Mouse (Mus musculus): ENCODE measurements around the gene Atp11a.

Gene Atp11a

DNA sequence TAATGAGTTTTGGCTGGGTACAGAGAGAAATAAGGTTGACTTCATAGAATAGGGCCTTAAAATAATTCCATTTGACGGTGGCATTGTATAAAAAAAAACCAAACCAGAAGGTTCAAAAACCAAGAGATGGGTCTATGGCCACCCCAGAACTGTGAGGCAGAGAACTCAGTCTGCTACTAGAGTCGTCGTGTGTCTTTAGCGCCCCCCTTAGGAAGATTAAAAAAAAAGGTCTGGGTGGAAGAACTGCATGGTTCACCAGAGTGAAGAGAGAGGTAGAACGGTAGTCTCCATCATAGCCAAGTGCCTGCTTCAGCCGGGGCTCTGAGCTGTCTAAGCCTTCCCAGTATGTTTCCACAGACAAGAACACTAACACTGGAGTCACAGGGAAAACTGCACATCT lies 54.4 kb downstream of the Atp11a start:
- no peak for DNase-seq (ENCODE audit: low spot score)

DNA sequence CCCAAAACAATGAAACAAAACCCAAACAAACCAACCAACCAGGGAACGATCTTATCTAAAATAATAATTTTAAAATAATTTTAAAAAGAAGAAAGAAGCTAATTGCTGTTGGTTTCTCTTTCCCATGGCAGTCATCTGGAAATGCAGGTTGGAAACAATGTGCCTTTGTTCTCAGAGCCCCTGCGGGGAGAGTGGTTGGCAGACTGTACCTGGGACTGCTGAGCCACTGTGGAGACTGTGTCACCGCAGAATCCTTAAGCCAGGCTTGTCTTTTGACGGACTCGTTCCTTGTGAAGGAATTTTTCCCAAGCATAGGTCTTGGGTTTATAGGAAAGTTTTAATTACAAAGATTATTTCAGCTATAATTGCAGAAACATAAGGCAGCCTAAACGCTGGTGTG lies 59.6 kb downstream of the Atp11a start:
- no peak for DNase-seq (ENCODE audit: low spot score)

DNA sequence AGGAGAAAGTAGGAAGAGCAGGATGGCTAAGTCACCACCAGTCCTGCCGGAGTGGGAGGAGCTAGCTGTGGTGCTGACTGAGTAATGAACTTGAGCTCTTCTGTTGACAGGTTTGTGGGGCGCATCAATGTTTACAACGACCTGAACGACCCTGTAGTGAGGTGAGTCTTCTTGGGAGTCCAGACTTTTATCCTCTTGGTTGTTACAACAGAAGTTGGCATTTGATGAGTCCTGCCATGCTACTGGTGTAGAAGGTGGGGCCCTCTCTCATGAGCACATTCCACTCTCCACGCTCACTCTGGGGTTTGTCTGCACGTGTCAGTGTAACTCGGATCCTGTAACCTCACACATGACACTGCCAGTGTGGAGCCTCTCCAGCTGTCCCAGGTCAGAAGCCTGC lies 66.1 kb downstream of the Atp11a start:
- DNase-seq (ENCODE audit: low spot score), result no peak

DNA sequence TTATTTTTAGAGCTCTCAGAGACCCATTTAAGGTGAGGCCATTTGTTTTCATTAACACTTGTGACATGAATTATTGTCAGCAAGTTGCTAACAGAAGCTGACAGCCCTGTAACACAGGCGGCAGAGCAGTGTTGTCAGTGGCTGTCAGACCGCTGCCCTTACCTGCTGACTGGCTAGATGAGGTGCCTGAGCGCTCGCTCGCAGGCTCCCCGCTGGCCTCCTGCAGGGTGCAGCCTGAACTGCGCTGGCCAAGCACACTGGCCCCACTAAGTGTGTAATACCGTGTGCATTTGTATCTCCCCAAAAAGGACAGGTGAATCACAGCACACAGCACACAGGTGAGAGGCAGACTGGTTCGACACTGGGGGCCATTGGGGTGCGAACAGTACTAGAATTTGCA lies 67.7 kb downstream of the Atp11a start:
- no peak for DNase-seq (ENCODE audit: low spot score)

DNA sequence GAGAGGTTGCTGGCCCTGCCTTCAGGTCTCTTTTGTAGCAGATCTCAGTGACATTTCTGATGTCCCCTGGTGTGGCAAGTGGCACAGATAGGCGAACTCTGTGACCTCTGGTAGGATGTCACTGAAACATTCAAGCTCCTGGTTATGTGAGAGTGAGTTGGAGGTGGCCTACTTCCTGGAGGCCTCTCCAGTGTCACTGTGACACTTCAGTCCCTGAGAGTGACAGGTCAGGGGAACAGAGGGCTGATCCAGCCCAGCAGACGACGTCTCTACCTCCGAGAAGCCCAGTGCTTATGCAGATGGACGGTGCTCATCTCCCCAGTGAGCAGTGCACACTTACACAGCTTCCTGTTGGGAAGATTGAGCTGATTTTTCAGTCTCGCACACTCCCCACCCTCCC lies 68.4 kb downstream of the Atp11a start:
- no peak for DNase-seq (ENCODE audit: low spot score)

DNA sequence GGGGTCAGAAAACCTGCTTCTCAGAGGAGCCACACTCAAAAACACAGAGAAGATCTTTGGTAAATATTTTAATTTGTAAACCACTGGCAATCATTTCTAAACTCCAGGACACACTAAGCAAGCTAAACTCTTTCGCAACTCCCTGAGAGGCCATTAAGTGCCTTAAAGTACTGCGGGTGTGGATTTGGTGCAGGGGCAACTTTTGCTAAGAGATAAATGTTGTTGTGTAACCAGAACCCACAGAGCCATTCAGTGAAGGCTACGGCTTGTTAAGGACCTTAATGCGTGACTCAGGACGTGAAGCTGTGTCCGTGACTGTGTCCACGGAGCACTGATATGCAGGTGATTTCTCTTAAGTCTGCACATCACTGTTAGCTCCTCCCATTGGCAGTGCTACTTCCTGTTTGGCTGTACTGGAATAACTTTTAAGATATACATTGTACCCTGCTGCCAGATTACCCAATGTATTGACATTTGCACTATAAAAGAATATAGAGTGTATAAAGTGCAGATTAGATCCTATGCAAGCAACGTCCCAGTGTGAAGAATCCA lies 68.9 kb downstream of the Atp11a start:
- DNase-seq (ENCODE audit: low spot score), result no peak

DNA sequence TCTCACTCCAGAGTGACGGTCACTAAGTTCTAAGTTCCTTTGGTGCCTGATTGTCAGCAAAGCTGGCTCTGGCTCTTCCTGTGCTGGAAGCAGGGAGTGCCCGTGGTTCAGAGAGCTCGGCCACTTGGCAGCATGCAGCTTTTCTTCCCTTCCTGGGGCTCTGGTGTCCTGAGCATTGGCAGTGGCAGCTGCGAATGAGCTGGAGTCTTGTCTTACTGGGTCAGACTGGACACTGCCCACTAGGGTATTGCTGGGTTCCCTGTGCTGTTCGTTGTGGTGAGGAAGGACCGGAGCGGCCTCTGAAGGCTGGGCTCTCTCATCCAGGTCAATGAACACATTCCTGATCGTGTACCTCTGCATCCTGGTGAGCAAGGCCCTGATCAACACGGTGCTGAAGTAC lies 70.3 kb downstream of the Atp11a start:
- DNase-seq (ENCODE audit: low spot score), result no peak

DNA sequence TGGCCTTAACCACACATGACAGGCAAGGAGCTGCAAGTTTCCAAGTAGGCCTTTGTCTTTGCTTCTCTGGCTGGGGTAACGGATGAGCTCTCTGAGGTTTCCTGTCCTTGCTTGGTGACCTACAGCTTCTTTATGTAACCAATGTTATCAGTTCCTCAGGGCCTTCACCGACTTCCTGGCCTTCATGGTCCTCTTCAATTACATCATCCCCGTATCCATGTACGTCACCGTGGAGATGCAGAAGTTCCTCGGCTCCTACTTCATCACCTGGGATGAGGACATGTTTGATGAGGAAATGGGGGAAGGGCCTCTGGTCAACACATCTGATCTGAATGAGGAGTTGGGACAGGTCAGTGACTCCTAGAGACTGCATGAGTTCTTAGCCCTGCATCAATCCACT lies 71.5 kb downstream of the Atp11a start:
- no peak for DNase-seq (ENCODE audit: low spot score)

DNA sequence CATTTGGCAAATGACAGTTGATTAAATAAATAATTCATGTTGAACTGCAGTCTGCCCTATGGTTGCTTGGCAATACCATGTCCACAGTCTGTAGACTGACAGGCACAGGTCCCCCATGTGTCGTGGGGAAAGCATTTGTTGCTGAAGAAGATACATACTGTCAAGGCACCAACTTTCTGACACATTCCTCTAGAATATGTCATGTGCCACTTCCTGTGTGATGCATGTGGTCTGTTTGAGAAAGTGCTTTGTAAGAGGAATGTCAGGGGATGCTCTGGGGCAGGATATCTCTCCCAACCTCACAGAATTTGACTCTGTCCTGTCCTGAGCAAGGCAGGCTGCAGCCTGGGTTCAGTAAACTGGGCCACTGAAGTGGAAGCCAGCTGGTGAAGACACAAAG lies 72.6 kb downstream of the Atp11a start:
- DNase-seq (ENCODE audit: low spot score), result no peak

DNA sequence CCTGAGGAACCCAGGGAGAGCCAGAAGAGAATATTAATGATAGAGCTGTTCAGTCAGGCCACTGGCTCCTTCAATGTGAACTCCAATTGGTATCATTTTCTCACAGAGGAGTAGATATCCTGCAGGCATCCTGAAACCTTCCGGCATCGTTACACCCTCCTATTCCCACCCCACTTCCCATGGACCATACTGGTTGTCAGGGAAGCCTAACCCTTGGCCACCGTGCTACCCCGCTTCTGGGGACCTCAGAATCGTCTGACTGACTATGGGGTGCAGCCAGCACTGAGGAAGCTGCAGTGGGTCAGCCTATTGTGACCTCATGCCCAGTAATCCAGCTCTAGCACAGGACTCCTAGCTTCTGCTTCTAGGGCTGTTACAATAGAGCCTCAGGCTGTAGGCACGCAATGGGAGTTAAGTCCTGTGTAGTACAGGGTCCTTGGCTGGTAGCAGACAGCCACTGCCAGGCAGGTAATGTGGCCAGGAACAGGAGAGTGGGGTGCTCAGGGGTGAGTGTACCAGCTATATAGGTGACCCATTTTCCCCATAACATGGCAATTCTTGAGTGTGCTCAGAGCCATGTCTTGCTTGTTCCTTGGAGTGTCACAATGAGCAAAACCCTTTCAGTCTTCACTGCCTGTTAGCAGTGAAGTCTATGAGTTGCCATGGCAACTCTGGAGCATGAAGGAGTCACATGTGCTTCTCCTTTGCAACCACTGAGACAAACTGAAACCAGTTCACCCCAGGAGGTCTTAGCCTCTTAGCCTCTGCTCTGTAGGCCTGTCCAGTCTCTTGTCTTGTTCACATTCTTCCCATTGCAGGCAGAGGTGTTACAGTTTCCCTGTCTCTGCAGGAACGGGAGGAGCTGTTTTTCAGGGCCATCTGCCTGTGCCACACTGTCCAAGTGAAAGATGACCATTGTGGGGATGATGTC lies 75.1 kb downstream of the Atp11a start:
- DNase-seq (ENCODE audit: low spot score), result no peak

DNA sequence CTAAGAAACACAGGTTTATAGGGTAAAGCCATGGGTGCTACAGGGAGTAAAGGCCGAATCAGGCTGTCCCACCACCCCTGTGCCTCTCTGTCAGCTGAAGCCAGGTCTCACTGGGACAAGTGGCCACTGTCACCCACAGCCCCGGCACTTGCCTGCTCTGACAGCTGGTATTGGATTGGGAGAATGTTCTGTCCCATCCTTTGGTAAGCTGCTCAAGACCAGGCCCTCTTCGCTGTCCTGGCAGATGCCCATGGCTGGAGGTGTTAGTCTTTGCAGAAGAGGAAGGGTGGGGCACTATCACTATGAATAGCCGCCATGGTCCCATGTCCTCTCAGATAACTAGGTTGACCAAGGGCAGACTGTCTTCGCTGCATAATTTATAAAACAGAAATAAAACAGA lies 76.8 kb downstream of the Atp11a start:
- DNase-seq (ENCODE audit: low spot score), result no peak

DNA sequence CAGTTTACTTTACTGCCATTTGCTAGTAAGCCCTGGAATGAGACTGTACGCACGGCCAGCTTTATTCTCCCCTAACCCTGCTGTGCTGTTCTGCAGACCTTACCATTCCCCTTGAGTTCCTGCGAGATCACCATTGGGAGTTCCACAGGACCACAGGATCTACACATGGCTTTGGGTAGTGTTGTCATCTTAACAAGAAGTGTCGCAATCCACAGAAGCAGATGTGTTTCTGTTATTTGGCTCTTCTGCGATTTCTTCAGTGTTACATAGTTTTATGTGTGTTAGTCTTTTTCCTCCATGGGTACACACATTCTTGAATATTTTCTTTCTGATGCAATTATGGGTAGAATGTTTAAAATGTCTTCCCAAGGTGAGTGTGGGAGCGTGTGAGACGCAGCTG lies 84.0 kb downstream of the Atp11a start:
- no peak for DNase-seq (ENCODE audit: low spot score)

DNA sequence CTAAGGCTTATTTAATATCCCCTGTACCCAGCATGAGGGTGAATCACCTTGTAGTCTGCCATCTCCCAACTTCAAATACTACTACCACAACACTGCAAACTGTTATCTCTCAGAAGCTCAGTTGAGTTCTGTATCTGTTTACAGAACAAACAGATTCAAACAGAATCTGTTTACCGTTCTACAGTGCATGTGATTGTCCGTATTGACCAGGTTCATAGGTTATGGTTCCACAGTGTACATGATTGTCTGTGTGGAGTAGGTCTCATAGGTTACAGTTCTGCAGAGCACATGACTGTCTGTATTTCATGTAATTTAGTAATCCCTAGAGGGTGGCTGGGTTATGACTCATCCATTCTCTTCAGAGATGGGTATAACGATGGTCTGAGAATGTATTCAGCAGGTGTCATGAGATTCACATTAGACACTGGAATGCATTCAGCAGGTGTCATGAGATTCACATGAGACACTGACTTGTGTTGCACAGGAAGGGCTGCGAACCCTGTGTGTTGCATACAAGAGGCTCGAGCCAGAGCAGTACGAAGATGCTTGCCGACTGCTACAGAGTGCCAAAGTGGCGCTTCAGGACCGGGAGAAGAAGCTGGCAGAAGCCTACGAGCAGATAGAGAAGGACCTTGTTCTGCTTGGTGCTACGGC lies 85.7 kb downstream of the Atp11a start:
- DNase-seq (ENCODE audit: low spot score), result no peak

DNA sequence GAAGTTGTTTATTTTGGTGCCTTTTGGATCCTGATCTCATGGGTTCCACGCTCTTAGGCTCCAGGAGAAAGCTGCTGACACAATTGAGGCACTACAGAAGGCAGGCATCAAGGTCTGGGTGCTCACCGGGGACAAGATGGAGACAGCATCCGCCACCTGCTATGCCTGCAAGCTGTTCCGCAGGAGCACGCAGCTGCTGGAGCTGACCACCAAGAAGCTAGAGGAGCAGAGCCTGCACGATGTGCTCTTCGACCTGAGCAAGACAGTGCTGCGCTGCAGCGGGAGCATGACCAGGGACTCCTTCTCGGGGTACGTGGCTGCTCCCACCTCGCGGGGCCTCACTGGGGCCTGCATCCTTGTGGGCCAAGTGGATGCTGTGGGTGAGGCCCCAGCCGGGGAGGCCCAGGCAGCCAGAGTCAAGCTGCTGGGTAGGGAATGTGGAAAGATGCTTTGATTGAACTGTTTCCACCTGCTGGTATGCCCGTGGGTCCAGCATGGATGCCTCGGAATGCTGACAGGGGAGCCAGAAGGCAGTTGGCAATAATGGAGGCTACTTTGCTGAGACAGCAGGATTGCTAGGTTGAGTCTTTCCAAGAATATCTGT lies 87.6 kb downstream of the Atp11a start:
- no peak for DNase-seq (ENCODE audit: low spot score)

DNA sequence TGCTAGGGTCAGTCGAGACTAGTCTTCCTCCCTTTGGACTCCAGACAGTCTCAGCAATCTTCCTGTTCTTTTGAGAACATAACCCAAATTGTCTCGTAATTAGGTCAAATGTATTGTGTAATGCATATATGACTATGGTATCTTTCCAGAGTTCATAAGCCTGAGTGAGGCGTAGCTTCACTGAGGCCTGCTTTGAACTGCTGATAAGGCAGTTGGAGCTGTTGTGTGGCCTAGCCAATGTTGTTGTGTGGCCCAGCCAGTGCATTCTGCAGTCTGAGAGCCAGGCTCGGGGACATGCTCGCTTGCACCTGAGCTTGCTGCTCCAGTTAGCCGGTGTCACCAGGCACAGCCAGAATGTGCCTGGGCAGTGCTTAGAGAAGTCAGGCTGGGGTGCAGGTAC lies 89.6 kb downstream of the Atp11a start:
- DNase-seq (ENCODE audit: low spot score), result no peak

DNA sequence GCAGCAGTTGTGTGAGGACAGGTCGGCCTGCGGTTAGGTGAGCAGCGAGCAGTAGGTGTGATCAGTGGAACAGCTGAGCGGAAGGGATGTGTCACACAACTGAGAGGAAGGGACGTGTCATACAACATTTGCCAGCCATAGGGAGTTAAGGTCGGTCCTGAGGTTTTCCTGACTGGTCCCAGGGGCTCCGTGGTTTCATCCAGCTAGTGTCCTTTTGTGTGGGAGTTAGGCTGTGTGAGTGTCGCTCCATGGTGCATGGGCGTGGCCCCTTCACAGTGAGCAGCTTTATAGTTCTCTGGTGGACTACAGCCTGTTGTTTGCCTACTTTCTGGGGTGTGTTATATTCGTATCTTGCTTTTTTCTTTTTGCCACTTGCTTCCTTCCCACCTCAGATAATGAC lies 94.4 kb downstream of the Atp11a start:
- no peak for DNase-seq (ENCODE audit: low spot score)

DNA sequence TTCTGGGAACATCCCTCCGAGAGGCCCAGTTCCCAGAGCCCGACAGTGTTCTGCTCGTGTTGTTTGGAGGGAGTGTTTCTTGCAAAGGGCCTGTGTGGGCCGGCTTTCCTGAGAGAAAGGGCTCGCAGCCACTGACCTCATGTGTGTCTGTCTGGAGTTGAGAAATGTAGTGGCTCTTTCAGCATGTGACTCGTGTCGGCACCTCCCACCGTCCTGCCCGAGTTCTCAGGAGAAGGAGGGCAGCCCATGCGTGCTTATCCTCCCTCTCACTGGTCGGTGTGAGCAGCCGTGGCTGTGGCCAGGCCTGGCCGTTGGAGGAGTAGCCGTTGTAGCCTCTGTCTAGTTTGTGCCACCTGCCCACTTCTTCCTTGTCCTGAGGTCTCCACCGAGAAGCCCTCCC lies 99.2 kb downstream of the Atp11a start:
- DNase-seq (ENCODE audit: low spot score), result no peak

DNA sequence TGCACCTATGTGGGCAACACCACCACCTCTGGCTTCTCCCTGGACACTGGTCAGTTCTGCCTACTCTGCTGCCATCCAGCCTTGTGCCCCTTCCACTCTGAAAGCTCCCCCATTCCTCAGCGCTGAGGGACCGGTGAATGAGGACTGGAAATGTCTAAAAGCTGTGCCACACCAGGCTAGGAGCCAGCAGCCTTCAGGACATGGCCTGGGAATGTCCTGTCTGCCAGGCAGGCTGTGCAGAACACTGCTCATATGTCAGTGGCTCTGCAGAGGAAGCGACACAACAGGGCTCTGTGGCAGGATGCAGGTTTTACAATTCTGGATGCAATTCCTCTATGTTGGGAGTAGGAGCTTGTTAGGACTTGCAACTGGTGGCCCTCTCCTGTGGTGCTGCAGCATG lies 106.2 kb downstream of the Atp11a start:
- DNase-seq (ENCODE audit: low spot score), result no peak

DNA sequence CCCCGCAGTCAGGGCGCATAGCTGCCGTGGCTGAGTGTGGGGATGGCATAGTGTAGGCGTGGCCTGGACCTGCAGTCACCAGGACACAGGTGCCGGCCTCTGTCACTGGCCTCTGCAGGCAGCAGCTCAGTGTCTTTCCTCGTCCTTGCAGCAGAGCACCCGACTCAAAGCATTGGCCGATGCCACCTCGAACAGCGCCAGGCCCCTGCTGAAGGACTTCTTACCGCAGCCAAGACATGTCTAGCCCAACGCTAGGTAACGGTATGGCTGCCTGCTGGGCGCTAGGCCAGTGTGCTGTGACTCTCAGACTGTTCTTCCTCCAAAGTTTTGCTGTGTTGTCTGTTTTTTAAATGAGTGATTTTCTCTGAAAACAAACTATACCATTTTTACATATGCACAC lies 106.8 kb downstream of the Atp11a start:
- no peak for DNase-seq (ENCODE audit: low spot score)

DNA sequence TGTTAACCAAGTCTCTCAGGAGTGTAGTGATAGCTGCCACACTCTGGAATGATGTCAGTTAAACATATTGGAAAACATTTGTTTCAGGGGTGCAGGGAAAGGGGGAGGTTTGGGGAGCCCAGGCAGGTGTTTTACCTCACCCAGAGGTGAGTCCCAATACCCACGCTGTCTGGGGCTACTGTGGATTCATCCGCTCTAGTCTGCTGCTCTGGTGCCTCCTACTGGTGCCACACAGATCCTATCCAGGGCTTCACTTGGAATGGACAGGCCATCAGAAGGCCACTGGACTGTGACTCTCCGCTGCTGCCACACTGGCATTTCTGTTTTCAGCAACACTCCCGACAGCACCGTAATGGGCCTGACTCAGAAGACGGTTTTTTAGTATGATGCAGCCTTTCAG lies 109.0 kb downstream of the Atp11a start:
- DNase-seq (ENCODE audit: low spot score), result no peak

DNA sequence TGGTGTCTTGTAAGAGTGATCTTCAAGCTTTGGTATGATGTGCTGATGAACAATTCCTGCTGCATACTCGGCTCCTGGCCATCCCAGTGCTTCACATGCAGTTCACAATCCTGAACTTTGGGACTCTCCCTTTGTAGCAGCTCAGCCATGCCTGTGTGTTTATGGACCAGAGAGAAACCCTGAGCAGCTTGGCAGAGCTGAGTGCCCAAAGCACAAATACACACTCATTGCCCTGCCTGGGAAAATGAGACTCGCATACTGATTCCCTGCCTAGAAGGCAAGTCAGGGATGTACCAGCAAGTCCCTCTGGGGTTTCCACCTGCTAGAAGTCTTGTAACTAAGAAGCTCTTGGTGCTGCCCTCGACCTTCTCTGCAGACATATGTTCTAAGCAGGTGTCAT lies 112.8 kb downstream of the Atp11a start:
- no peak for DNase-seq (ENCODE audit: low spot score)

DNA sequence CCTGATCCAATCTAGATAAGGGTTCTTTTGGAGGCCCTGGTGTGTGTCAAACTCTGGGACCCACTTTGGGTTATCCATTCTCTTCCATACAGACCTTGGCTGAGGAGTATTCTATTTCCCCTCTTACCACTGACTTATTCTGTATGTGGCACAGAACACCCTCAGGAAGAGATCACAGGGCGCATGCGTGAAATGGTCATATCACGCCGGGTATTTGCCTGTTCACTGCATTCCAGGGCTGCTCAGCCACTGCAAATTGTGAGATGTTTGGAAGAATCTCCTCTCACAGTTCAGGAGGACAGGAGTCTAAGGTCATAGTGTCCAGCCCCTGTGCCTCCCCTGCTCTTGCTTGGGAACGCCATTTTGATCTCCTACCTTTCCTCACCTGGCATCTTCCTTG lies 113.8 kb downstream of the Atp11a start:
- DNase-seq (ENCODE audit: low spot score), result no peak

DNA sequence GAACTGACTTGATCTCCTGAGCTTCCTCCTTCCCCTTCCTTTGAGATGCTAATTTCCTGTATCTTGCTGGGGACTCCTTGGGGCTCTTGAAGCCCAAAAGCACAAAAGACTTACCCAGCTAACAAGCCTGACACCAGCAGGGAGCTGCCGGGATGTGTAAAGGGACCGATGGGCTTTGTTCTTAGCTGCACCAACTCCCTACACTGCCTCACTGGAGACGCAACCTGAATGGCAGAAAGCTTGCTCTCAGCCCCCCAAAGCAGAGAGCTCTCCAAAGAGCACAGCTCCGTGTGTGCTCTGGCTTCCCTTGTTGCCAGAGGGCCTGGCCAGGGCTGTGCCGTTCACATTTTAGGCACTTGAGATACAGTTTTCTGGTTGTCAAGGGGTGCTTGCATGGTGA lies 114.6 kb downstream of the Atp11a start:
- DNase-seq (ENCODE audit: low spot score), result no peak

All from urinary bladder, postnatal 14 days (tissue).